In the genomic region with DNA sequence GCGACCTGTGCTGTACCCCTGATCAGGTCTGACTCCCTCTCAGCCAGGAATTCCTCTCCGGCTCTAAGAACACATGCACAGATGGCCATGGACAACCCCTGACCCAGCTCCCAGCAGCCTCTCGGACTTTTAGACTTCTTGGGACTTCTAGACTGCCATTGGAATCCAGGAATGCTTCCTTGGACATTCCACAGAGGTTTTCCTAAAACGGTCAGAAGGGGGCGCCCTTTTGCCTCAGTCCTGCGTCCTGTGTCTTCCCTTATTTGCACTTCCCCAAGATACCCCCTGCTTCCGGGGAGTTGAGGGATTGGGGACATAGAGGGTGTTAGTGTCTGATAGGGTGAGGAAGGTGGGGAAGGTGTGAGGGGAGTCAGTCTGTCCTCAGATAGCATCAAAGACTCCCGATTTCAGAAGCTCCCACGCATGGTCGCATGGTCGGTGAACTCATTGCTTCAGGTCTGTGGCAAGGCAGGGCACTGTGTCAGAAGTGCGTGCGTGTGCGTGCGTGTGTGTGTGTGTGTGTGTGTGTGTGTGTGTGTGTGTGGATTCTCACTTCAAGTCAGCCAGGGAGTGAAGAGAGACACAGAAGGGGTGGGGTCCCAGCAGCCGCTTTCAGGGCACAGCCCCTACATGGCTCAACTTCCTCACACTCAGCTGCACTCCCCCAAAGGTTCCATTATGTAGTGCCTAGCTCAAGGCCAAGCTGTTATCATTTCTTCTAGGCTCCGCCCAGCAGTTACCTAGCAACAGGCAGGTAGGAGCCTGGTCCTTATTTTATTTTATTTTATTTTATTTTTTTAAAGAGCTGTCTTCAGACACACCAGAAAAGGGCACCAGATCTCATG, we compare ENCODE assay signal across 8 mouse cellular contexts. TPM values are rescaled to one million over a fixed set of nuclear protein-coding genes. Genes with fewer than 3 reads are reported as not detected.
DNase-seq lines count a peak whose midpoint lies in the region; TF ChIP-seq lines count a peak whose summit lies in the region.

No protein-coding gene starts in this region.

- no peak for TF ChIP-seq EP300 in ES-Bruce4 (IDR thresholded peaks at IDR 0.05; ENCODE audit: insufficient read depth, low read depth, low read length)

- peaks cover 1% of the 10 kb centered on the region for H3K4me1 ChIP-seq in ES-Bruce4 (ENCODE audit: control insufficient read depth, insufficient read depth, low read length)
- H3K4me1 ChIP-seq in bone marrow macrophage, adult 2 months (ENCODE audit: control insufficient read depth, insufficient read depth, low read length): no peaks in the 10 kb centered on the region
- H3K4me1 ChIP-seq in lung, adult 2 months (ENCODE audit: control insufficient read depth, insufficient read depth, low read length): peaks cover 14% of the 10 kb centered on the region
- no peaks in the 10 kb centered on the region for H3K4me1 ChIP-seq in cerebellum, adult 2 months (ENCODE audit: control insufficient read depth, insufficient read depth, low read length)

- DNase-seq in layer of hippocampus, adult 2 months (ENCODE audit: low spot score in 2 of 2): peak in 1 of 2 experiments; percentile 25
- DNase-seq in layer of hippocampus, postnatal 36 days: no peak
- DNase-seq in heart, postnatal 10 days: peak; percentile 39 to 70
- DNase-seq in lung, adult 2 months: peak; percentile 46
- DNase-seq in frontal cortex, postnatal 36 days (ENCODE audit: low spot score in 2 of 2): no peak
- DNase-seq in cerebellum, adult 2 months: no peak

- peaks cover 3% of the 10 kb centered on the region for H3K9me3 ChIP-seq in ES-Bruce4 (replicated peaks; ENCODE audit: control insufficient read depth, insufficient read depth, low read length, poor library complexity, severe bottlenecking)

- no peak overlapping the region for H3K9ac ChIP-seq in ES-Bruce4 (ENCODE audit: low read depth, poor library complexity, severe bottlenecking)

- H3K27me3 ChIP-seq in ES-Bruce4 (ENCODE audit: control insufficient read depth, insufficient read depth, low read length, poor library complexity, severe bottlenecking): no peaks in the 10 kb centered on the region
- H3K27me3 ChIP-seq in cerebellum, adult 2 months (ENCODE audit: control insufficient read depth, insufficient read depth, low read length): no peaks in the 10 kb centered on the region

- intact Hi-C loops in heart, postnatal 10 days (cut with DNase I): loop anchor here (5.0 kb wide), 1 partner anchor 60 kb away; no protein-coding TSS in a partner anchor

- no peak overlapping the region for H3K27ac ChIP-seq in layer of hippocampus, adult 2 months
- H3K27ac ChIP-seq in ES-Bruce4 (ENCODE audit: insufficient read depth, low read length): no peak overlapping the region
- H3K27ac ChIP-seq in bone marrow macrophage, adult 2 months (ENCODE audit: insufficient read depth, low read depth, low read length): no peak overlapping the region
- no peak overlapping the region for H3K27ac ChIP-seq in cerebellum, adult 2 months (ENCODE audit: insufficient read depth, low read length)

- no peak overlapping the region for H3K4me3 ChIP-seq in layer of hippocampus, adult 2 months
- H3K4me3 ChIP-seq in ES-Bruce4 (ENCODE audit: low read depth, low read length): no peak overlapping the region
- no peak overlapping the region for H3K4me3 ChIP-seq in bone marrow macrophage, adult 2 months (ENCODE audit: insufficient read depth, low read length)
- no peak overlapping the region for H3K4me3 ChIP-seq in lung, adult 2 months (replicated peaks; ENCODE audit: extremely low read depth, low read depth, low read length)
- no peak overlapping the region for H3K4me3 ChIP-seq in cerebellum, adult 2 months (replicated peaks; ENCODE audit: insufficient read depth, low read depth, low read length)

- TF ChIP-seq POLR2A in ES-Bruce4 (IDR thresholded peaks at IDR 0.05; ENCODE audit: insufficient read depth, low read length): no peak
- no peak for TF ChIP-seq POLR2A in bone marrow macrophage, adult 2 months (IDR thresholded peaks at IDR 0.05; ENCODE audit: borderline replicate concordance, low read depth, low read length)
- TF ChIP-seq POLR2A in lung, adult 2 months (IDR thresholded peaks at IDR 0.05; ENCODE audit: borderline replicate concordance, extremely low read depth, low read depth, low read length): no peak
- TF ChIP-seq POLR2A in cerebellum, adult 2 months (IDR thresholded peaks at IDR 0.05; ENCODE audit: borderline replicate concordance, insufficient read depth, low read length): no peak

- TF ChIP-seq CTCF in layer of hippocampus, adult 2 months (conservative IDR thresholded peaks at IDR 0.05): peak; percentile 71
- peak; percentile 30 for TF ChIP-seq CTCF in ES-Bruce4 (IDR thresholded peaks at IDR 0.05; ENCODE audit: low read depth, low read length)
- peak; percentile 72 for TF ChIP-seq CTCF in bone marrow macrophage, adult 2 months (IDR thresholded peaks at IDR 0.05; ENCODE audit: low read depth, low read length)
- peak; percentile 30; the same call in 1 of the 2 replicates for TF ChIP-seq CTCF in lung, adult 2 months (IDR thresholded peaks at IDR 0.05; ENCODE audit: insufficient read depth, low read length)
- no peak for TF ChIP-seq CTCF in cerebellum, adult 2 months (IDR thresholded peaks at IDR 0.05; ENCODE audit: borderline replicate concordance, insufficient read depth, low read depth, low read length)

- no peaks in the 10 kb centered on the region for H3K36me3 ChIP-seq in ES-Bruce4 (ENCODE audit: control insufficient read depth, insufficient read depth, low read length, poor library complexity, severe bottlenecking)

- 70% methylated on average over 17 of the region's 17 CpGs for WGBS in lung, adult 2 months
- WGBS in cerebellum, adult 2 months: 70% methylated on average over 17 of the region's 17 CpGs

RNA-seq across cellular contexts. Expression of a gene that starts 40.4 kb away (rescaled TPM):
- 1 to 10 TPM; 8.3 to 8.7 TPM for total RNA-seq in layer of hippocampus, adult 2 months (2021)
- total RNA-seq in layer of hippocampus, postnatal 36 days (2021): 10 to 100 TPM in 1 of 2 experiments, 1 to 10 TPM in 1; 8.5 to 10.0 TPM
- 9.0 and 10.9 TPM in 2 replicates for polyA plus RNA-seq in ES-Bruce4 (2011; ENCODE audit: insufficient read depth, insufficient read length, low read depth, missing spikeins)
- 6.2 and 8.1 TPM in 2 replicates for polyA plus RNA-seq in bone marrow macrophage, adult 2 months (2012; ENCODE audit: insufficient read depth, insufficient read length, missing spikeins)
- 10 to 100 TPM in 1 of 2 experiments, 1 to 10 TPM in 1; 7.1 to 10.7 TPM for total RNA-seq in heart, postnatal 10 days (2021)
- polyA plus RNA-seq in lung, adult 2 months (2012; rRNA removed): 21.9 and 26.5 TPM in 2 replicates
- polyA plus RNA-seq in cerebellum, adult 2 months (2012; rRNA removed): 8.9 and 9.6 TPM in 2 replicates

Comparison
In these comparisons a context has a peak if more than half of its experiments do, and no peak if none do; other contexts are left out.
1. DNase-seq: peak in heart, postnatal 10 days (2 of 2) and lung, adult 2 months (single experiment); none in layer of hippocampus, postnatal 36 days (0 of 2), frontal cortex, postnatal 36 days (0 of 2) and cerebellum, adult 2 months (0 of 2).